Mouse (Mus musculus) G1E-ER4 (cell line): ENCODE results near the gene Arpp19. TPM values are rescaled to one million over a fixed set of nuclear protein-coding genes. Genes with fewer than 3 reads are reported as not detected.

Experiments
- GATA1 ChIP-seq: IDR thresholded peaks from one replicate; pipeline ENCODE4 v1.8.0; 2012; ENCODE audit warnings: low read length, inconsistent platforms
- polyA plus RNA-seq: library from polyadenylated mRNA; stranded (reverse); fragments of >175 nt; gene quantifications from 2 replicates; pipeline ENCODE4 v1.2.3, GENCODE M21; 2012

Gene Arpp19
- polyA plus RNA-seq, 1 experiment: 95.7 TPM

DNA sequence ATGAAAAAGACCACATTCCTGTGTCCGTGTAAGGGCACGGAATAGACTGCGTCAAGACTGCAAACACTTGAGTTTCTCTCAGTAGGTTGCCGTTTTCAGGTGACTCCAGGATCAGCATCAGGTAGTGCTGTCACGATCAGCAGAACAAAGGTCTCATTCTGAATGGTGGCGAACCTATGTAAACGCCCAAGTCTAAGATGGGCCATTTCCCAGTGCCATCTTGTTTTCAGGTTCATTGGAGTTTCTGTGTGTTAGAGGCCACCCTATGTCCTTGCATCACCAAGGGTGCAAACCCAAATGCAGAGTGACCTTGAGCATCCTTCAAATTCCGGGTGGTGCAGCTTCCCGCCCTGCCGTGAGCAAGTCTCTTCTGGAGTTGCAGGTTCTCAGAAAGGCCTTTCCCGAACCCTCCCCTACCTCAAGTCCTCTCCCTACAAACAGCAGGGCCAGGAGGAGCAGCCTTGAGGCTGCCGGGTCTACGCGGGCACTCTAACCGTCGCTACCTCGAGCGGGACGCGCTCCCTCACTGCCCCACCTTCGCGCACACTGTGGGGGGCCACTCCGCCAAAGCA, 33.1 kb downstream of the Arpp19 start, which contains the start of gene Myo5a:
Gene Myo5a (plus strand): TSS at position 559 of the 572 bp plus-strand sequence.
- TF ChIP-seq GATA1: no peak

- no peak for TF ChIP-seq GATA1
Measured at GRCm38 (mm10) chr9:75071029-75071705, 33.8 kb downstream of the Arpp19 start.

GRCm38 (mm10) chr9:75071706-75072192, 34.3 kb downstream of the Arpp19 start:
- no peak for TF ChIP-seq GATA1

DNA sequence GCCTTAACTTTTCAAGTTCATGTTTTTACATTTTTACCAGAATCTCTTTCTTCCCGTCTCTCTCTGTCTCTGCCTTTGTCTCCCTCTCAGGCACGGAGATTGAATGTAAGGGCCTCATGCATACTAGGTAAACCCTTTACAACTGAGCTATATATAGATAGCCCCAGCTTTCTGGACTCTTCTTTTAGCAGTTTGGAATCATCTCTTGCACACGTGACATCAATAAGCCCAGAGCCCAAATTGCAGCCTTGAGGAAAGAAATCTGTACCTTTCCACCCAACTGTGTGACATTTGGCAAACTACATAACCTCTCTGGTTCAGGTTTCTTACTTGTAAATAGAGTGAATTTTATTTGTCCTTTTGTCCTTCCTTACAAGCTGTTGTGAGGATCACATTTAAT, 34.9 kb downstream of the Arpp19 start:
- TF ChIP-seq GATA1: no peak

DNA sequence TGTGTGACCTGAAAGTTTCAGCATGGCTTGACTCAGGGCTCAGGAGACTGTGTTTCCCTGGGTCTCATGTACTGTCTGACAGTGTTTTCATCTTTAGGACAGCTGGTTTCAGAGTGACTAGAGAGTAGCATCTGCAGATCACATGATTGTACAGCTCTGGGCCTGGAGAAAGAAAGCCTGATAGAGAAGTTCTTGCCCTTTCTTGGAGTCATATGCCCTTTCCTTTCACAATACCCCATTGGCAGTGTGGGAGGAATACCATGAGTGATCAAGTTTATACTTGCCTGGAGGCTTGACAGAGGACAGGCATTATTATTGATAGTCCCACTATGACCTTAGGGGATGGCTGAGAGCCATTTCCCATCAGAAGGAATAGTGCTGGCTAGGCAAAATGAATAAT, 39.8 kb downstream of the Arpp19 start:
- TF ChIP-seq GATA1: no peak

- TF ChIP-seq GATA1: no peak
Measured at GRCm38 (mm10) chr9:75085242-75085824, 47.9 kb downstream of the Arpp19 start.

- TF ChIP-seq GATA1: no peak
Measured at GRCm38 (mm10) chr9:75087823-75088222, 50.4 kb downstream of the Arpp19 start.

DNA sequence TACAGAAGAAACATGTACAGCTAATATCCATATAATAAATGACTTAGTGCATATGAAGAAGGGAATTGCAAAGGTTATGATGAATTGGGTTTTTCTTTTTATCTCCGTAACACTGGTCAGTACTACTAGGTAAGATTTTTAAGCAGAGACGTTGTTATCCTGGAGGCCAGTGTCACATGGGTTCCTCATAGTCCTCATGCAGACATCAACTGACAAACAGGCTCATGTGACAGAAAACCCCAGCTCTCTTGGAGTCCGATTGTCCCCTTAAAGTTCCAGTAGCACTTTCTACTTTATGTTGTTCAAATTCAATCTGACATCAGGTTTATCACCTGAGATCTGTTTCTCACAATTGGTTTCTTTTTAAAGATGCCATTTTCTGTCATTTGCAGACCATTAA, 51.9 kb downstream of the Arpp19 start:
- TF ChIP-seq GATA1: no peak

DNA sequence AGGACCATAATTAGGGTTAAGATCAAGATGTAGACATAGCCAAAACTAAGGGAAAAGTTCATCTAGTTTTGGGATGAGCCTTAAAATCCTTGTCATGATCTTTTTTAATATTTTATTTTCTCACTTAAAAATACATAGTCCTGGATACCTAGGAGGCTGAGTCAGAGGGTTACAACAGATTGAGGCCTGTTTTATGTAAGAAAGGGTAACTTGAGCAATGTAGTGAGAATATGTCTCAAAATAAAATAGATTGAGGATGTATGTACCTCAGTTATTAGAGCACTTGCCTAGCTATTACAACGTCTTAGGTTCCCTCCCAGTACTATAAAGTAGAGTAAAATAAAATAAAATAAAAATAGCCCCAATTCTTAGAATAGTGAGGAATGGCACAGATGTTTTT, 54.7 kb downstream of the Arpp19 start:
- no peak for TF ChIP-seq GATA1

DNA sequence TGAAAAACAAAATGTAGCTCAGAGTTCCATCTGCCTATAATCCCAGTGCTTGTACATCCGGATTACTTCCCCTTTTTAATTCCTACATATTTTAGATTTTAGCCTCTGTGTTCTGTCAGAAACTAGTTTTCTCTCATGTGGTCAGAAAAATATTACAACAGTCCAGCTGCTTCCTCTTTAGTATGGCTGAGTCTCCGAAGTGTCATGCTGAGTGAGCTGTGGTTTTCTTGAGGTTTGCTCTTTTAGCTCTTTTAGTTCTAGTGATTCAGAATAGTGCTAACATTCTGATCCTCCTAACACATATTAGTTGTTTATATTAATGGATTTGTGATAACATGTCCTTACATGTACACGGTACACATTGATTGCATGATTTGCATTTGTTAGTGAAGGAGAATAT, 57.3 kb downstream of the Arpp19 start:
- TF ChIP-seq GATA1: no peak

DNA sequence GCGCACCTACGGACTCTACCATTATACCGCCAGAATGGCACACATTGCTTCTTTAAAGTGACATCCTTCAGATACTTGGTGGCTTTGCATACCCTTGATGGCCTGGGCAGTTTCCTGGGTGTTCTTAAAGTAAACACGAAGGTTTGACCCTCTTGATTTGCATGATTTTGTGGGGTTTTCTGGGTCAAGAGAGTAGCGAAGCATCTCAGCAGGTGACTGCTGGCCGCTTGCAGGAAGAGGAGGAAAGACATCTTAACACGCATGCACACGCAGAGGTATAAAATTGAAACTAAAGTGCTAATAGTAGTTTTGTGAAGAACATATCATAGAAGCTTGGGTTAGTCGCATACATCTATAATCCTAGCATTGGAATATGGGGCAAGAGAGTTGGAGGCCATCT, 61.5 kb downstream of the Arpp19 start:
- no peak for TF ChIP-seq GATA1

DNA sequence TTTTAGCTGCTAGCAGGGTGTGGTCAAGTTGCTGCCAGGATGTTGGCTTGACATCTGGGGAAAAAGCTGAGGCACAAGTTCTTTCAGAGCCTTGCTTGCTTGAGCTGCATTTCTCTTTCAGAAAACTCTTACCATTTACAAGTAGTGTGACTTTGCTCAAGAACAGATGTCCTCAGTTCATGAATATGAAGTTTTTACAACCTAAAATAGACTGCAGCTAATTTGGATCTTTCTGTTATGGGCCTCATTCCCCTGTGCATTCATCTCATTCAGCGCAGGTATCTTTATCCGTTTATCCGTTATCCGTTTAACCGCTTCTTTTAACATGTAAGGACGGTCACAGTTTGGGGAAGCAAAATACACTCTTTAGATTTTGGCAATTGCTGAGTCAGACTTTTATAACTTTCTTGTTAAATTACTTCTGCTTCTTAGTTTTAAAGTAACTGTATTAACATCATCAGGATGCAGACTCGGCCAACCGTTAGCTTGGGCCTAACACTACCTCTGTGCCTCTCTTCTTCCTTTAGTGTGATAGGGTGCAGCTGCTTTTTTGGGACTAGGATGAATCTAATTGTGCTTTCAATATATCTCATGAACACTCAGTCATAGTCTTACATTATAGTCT, 62.9 kb downstream of the Arpp19 start:
- TF ChIP-seq GATA1: no peak

GRCm38 (mm10) chr9:75102131-75102530, 64.7 kb downstream of the Arpp19 start:
- no peak for TF ChIP-seq GATA1

Other genes starting within 250 kb of the Arpp19 start
- gene Onecut1, start 175.7 kb upstream of the Arpp19 start, polyA plus RNA-seq: not detected in 2 replicates
- 2.8 and 4.0 TPM in 2 replicates for gene Fam214a, start 84.7 kb upstream of the Arpp19 start, polyA plus RNA-seq
- 8.7 and 13.9 TPM in 2 replicates for gene Myo5a, start 33.4 kb downstream of the Arpp19 start, polyA plus RNA-seq
- 0.01 TPM in 1 of 2 replicates, not detected in the other for gene Myo5c, start 194.4 kb downstream of the Arpp19 start, polyA plus RNA-seq